Mouse (Mus musculus) heart, embryonic 11.5 days (tissue): ENCODE measurements around the gene 4930558K02Rik. TPM values are rescaled to one million over a fixed set of nuclear protein-coding genes. Genes with fewer than 3 reads are reported as not detected.
A peak's percentile ranks its signal among the peaks of the same experiment; 100 is the strongest.

Experiments used
- ATAC-seq: fragments of 200-750 bp; cut with Nextera tagmentation; replicated peaks from 2 replicates; pipeline ENCODE4 v1.8.0; 2017; ENCODE audit warnings: moderate library complexity; ENCODE audit not compliant: insufficient number of reproducible peaks, low FRiP score, low TSS enrichment
- H3K27ac ChIP-seq: fragments of 300-500 bp; sonication (generic); 2 replicates; pipeline ENCODE4 v1.5.1; 2014; ENCODE audit warnings: mild to moderate bottlenecking, low read depth, low read length
- H3K27me3 ChIP-seq: fragments of 300-500 bp; sonication (generic); 2 replicates; pipeline ENCODE4 v1.6.1; 2014; ENCODE audit warnings: mild to moderate bottlenecking, low read length, mixed read lengths; ENCODE audit not compliant: control insufficient read depth, insufficient read depth
- H3K36me3 ChIP-seq: fragments of 300-500 bp; sonication (generic); 2 replicates; pipeline ENCODE4 v1.6.1; 2014; ENCODE audit warnings: mild to moderate bottlenecking, low read length, moderate library complexity, mixed read lengths; ENCODE audit not compliant: control insufficient read depth, insufficient read depth
- H3K4me1 ChIP-seq: fragments of 300-500 bp; sonication (generic); 2 replicates; pipeline ENCODE4 v1.6.1; 2014; ENCODE audit warnings: low read length; ENCODE audit not compliant: control insufficient read depth, insufficient read depth
- H3K4me2 ChIP-seq: fragments of 300-500 bp; sonication (generic); 2 replicates; pipeline ENCODE4 v1.6.1; 2014; ENCODE audit warnings: mild to moderate bottlenecking, moderate library complexity
- H3K4me3 ChIP-seq: fragments of 300-500 bp; sonication (generic); 2 replicates; pipeline ENCODE4 v1.5.1; 2014; ENCODE audit warnings: low read depth, low read length
- H3K9ac ChIP-seq: fragments of 300-500 bp; sonication (generic); 2 replicates; pipeline ENCODE4 v1.6.1; 2014; ENCODE audit warnings: mild to moderate bottlenecking, low read depth, low read length, moderate library complexity
- H3K9me3 ChIP-seq: fragments of 300-500 bp; sonication (generic); replicated peaks from 2 replicates; pipeline ENCODE4 v1.6.1; 2016; ENCODE audit warnings: low read length; ENCODE audit not compliant: control insufficient read depth
- WGBS: fragments of 180-500 bp; shearing (Covaris S2); extraction: QIAGEN DNeasy Blood & Tissue Kit; methylation state at CpG from one replicate; pipeline ENCODE4 v1.1.7; 2014; ENCODE audit not compliant: insufficient replicate concordance; 5-methylcytosine and 5-hydroxymethylcytosine counted together
- polyA plus RNA-seq: library from polyadenylated mRNA; unstranded; fragments of >200 nt; fragmentation: Nextera tagmentation; extraction: Ambion mirVana; gene quantifications from 2 replicates; pipeline ENCODE4 v1.2.1, GENCODE M21; 2014

The 4930558K02Rik gene
- polyA plus RNA-seq, 1 experiment from 2014 or later, result not detected

DNA sequence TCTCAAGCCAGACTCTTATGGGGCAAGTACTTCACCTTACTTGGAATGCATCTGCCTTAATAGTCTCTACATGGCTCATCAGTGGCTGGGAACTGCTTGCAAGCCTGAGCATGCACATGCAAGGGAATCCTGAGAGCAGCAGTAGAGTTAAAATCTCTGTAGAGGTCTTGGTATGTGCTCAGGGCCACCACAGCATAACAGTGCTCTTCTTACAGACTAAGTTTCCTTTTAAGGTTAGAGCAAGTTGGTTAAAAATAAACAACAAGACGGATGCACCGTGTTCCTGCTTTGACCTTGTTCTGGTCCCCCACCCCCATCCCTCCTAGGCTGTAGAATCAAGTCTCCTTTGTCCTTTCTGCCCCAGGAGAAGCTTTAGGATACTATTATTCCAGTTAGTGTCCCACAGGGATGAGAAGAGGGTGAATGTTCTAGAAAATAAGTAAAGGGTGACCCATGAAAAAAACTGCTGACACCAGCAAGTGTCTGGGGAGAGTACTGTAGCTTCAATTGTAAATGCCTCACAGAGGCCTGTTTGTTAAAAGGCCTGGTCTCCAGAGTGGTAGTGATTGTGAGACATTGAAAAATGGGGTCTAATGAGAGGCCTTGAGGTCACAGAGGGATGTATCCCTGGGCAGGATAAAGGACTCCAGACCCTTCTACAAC is 71.5 kb downstream of the 4930558K02Rik start:
- H3K27ac ChIP-seq, result peak overlapping the region; percentile 31; the same call in 1 of the 2 replicates
- no peak for ATAC-seq
- 11% methylated on average over 2 of the region's 2 CpGs for WGBS

DNA sequence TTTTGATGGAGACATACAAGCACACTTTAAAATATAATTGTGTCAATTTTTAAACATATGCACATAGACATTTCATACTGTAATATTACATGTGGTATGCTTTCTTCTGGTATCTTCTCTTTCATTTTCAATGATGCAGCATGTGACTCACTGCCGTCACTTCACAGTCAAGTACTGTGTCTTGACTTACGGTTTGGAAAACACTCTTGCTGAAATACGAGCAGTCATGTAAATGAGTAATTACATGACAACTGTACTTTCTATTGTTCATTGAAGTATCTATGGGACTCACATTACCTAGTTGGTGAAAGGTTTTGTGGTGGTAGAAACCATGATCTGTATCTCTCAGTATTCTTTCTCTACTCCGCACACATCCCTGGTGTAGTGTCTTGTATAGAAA is 72.3 kb downstream of the 4930558K02Rik start:
- H3K4me3 ChIP-seq, result no peak overlapping the region
- H3K27me3 ChIP-seq, result no peaks in the 10 kb centered on the region
- no peaks in the 10 kb centered on the region for H3K36me3 ChIP-seq
- H3K9ac ChIP-seq, result no peak overlapping the region
- 81% methylated on average over 4 of the region's 4 CpGs for WGBS
- H3K4me2 ChIP-seq, result no peak overlapping the region
- H3K9me3 ChIP-seq, result no peaks in the 10 kb centered on the region
- H3K27ac ChIP-seq, result no peak overlapping the region
- peaks cover 9% of the 10 kb centered on the region; the same call in 1 of the 2 replicates for H3K4me1 ChIP-seq
- ATAC-seq, result no peak

More for the DNA sequence above, 71.5 kb downstream of the 4930558K02Rik start:
- no peak overlapping the region for H3K4me2 ChIP-seq
- no peaks in the 10 kb centered on the region for H3K36me3 ChIP-seq
- H3K4me1 ChIP-seq, result peaks cover 9% of the 10 kb centered on the region; the same call in 1 of the 2 replicates
- no peaks in the 10 kb centered on the region for H3K27me3 ChIP-seq
- no peak overlapping the region for H3K9ac ChIP-seq
- no peaks in the 10 kb centered on the region for H3K9me3 ChIP-seq
- no peak overlapping the region for H3K4me3 ChIP-seq

DNA sequence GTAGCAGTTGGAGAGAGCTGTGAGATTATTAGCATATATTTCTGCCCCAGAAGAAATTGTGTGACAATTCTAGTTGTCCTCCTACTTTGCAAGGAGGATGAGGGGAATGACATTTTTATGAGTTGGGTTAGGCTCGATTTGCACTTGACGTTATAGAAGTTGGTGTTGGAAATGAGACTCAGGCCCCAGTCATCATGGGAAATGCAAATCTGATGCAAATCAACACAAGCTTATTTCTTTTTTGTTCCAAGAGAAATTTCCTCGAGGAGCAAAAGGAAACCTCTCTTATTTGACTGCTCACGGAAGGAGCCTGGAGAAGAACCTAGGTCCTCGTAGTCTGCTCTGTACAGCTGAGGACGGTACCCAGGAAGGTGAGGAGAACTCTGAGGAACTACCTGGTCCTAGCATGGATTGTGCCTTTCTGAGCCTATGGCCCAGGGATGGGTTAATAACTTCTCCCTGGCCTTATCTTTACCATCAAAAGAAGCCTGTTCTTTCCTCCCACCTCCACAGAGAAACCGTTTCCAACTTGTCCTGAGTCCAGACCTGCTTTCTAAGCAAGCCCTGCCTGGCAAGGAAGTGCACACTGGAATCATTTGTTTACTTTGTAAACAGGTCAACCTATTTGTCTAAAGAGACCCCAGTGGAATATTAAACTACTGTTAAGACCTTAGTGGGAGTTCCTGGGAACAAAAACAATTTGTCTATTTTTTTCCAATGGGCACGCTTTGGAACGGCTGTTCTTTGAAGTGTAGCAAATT is 76.6 kb downstream of the 4930558K02Rik start:
- Histone ChIP-seq H3K9me3 (no peaks in the 10 kb centered on the region), H3K4me1 (peaks cover 5% of the 10 kb centered on the region; the same call in 1 of the 2 replicates), H3K27me3 (no peaks in the 10 kb centered on the region), H3K9ac (no peak overlapping the region), H3K4me3 (no peak overlapping the region), H3K4me2 (no peak overlapping the region), H3K36me3 (no peaks in the 10 kb centered on the region), H3K27ac (no peak overlapping the region)
- WGBS, result 65% methylated on average over 9 of the region's 9 CpGs
- no peak for ATAC-seq

DNA sequence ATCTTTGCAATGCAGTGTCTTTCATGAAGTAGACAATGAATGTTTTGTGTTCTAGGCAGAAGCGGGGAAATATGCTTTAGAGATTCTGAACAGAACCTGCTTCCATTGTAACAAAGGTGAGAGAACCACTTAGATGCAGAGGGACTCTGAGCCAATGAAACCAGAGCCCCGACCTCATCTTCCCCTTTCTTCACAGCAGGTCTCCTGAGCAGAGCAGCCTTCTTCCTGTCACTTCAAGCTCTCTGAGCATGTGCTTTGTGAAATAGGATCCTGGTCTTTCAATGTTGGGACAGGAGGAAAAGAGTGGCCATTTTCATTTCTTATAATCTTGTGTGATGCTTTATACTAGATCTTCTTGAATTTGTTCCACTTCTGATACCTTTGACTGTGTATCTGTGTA is 79.3 kb downstream of the 4930558K02Rik start:
- H3K36me3 ChIP-seq, result no peaks in the 10 kb centered on the region
- H3K4me3 ChIP-seq, result no peak overlapping the region
- no peaks in the 10 kb centered on the region for H3K27me3 ChIP-seq
- H3K9ac ChIP-seq, result no peak overlapping the region
- ATAC-seq, result no peak
- no peaks in the 10 kb centered on the region for H3K9me3 ChIP-seq
- H3K4me1 ChIP-seq, result peaks cover 2% of the 10 kb centered on the region; the same call in 1 of the 2 replicates
- H3K4me2 ChIP-seq, result no peak overlapping the region
- 54% methylated on average over 2 of the region's 2 CpGs for WGBS
- H3K27ac ChIP-seq, result no peak overlapping the region

DNA sequence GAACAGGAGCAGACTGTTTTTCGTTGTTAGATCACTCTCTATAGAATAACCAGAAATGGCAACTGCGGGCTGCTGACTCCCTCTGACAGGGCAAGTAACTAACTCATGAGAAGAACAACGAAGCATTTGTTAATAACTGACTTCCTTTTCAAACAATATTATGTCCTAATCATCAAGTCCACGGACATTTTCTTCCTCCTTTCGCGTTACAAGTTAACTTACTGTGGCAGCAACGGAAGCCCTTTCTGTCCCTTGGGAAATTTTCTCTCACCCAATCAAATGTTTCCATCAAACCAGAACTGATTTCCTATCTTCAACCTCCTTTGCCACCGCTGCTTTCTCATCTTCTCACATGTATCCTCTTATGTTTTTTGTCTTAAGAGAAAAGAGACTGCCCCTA is 82.2 kb downstream of the 4930558K02Rik start:
- 86% methylated on average over 8 of the region's 8 CpGs for WGBS
- Histone ChIP-seq H3K9ac (no peak overlapping the region), H3K4me3 (no peak overlapping the region), H3K27me3 (no peaks in the 10 kb centered on the region), H3K27ac (no peak overlapping the region), H3K36me3 (no peaks in the 10 kb centered on the region), H3K4me2 (no peak overlapping the region), H3K4me1 (peaks cover 11% of the 10 kb centered on the region), H3K9me3 (no peaks in the 10 kb centered on the region)
- ATAC-seq, result no peak

DNA sequence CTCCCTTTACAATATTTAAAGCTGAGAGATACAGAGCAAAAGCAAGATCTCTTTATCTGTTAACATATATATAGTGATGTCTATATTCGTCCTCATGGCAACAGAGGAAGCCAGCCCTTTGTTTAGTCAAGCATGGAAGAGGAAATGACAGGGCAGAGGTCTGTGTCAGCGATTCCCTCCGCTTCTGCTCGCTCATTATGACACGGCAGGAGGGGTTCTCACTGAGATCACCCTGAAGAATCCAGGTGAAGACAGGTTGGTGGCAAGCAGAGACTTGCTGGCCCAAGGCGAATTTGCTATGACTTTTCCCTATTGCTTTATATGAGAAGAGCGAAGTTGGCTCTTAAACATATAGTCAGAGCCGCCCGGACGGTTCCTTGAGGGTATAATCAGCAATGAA is 83.3 kb downstream of the 4930558K02Rik start:
- WGBS, result 62% methylated on average over 10 of the region's 10 CpGs
- peaks cover 11% of the 10 kb centered on the region for H3K4me1 ChIP-seq
- H3K9me3 ChIP-seq, result no peaks in the 10 kb centered on the region
- ATAC-seq, result no peak
- no peak overlapping the region for H3K27ac ChIP-seq
- no peak overlapping the region for H3K9ac ChIP-seq
- no peaks in the 10 kb centered on the region for H3K27me3 ChIP-seq
- H3K4me2 ChIP-seq, result no peak overlapping the region
- H3K36me3 ChIP-seq, result no peaks in the 10 kb centered on the region
- no peak overlapping the region for H3K4me3 ChIP-seq

DNA sequence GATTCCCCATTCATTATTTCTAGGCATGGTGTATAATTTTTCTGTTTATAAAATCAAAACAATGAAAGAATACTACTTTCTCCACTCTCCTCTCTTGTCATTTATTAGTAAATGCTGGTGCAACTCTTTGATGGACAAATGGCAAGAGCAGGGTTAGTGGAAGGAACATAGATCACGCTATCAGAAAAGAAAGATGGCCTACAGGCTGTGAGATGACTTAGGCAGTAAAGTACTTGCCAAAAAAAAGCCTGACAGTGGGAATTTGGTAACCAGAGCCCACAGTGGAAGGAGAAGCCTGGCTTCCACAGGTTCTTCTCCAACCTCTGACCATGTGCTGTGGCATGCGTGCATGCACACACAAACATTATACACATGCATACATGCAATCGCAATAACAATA is 84.4 kb downstream of the 4930558K02Rik start:
- Histone ChIP-seq H3K4me1 (peaks cover 11% of the 10 kb centered on the region), H3K4me2 (no peak overlapping the region), H3K9me3 (no peaks in the 10 kb centered on the region), H3K36me3 (no peaks in the 10 kb centered on the region), H3K27me3 (no peaks in the 10 kb centered on the region), H3K27ac (peak overlapping the region; percentile 92), H3K9ac (no peak overlapping the region), H3K4me3 (no peak overlapping the region)
- no peak for ATAC-seq
- WGBS, result 84% methylated on average over 3 of the region's 3 CpGs

DNA sequence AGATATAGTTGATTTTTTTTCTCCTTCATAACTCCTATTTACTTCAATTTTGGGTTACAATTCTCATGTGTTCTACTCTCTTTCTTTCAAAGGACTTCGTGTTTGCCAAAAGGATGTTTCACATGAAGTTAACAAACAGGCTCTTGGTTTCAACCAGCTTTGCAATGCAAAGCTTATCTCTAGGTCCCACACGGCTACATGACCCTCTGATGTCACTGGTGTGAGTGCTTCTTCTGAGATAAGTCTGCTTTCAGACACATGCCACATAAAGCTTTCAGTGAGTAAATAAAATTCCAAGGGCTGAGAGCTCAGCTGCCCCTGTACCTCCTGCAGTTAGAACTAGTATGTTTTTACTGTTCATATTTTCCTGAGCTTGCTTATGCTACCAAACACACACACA is 84.9 kb downstream of the 4930558K02Rik start:
- Histone ChIP-seq H3K27me3 (no peaks in the 10 kb centered on the region), H3K9ac (no peak overlapping the region), H3K36me3 (no peaks in the 10 kb centered on the region), H3K4me1 (peaks cover 11% of the 10 kb centered on the region), H3K4me2 (peak overlapping the region; percentile 24; the same call in 1 of the 2 replicates), H3K4me3 (no peak overlapping the region), H3K27ac (peak overlapping the region; percentile 92), H3K9me3 (no peaks in the 10 kb centered on the region)
- WGBS, result 24% methylated on average over 2 of the region's 2 CpGs
- peak; percentile 92 for ATAC-seq
